Mouse (Mus musculus): Measurements from ENCODE around the gene Sfxn2. TPM values are rescaled to one million over a fixed set of nuclear protein-coding genes. Genes with fewer than 3 reads are reported as not detected.

Gene Sfxn2
- polyA plus RNA-seq, 1 experiment, result 6.0 TPM

DNA sequence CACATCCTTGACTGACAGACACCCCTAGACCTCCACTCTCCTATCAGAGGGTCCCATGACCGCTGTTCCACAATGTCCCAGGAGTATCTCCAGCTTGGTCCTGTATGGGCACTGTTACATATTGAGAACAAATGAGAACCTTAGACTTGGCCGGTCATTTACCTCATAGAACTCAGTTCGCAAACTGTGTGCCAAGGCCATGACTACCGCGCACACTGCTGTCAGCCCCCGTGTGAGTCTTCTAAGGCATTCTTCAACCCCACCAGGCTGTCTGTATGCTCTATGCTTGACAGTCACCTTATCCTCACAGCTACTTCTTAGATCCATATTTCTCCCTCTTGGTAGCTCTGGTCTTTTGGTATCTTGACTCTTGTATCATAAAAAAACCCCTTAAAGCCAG lies 46.4 kb downstream of the Sfxn2 start:
- Histone ChIP-seq H3K4me3 (ENCODE audit: low read depth, low read length) (no peak overlapping the region), H3K27ac (ENCODE audit: insufficient read depth, low read length) (no peak overlapping the region), H3K9me3 (replicated peaks; ENCODE audit: control insufficient read depth, insufficient read depth, low read length, poor library complexity, severe bottlenecking) (no peaks in the 10 kb centered on the region), H3K9ac (ENCODE audit: low read depth, poor library complexity, severe bottlenecking) (no peak overlapping the region), H3K36me3 (ENCODE audit: control insufficient read depth, insufficient read depth, low read length, poor library complexity, severe bottlenecking) (no peaks in the 10 kb centered on the region), H3K4me1 (ENCODE audit: control insufficient read depth, insufficient read depth, low read length) (peaks cover 15% of the 10 kb centered on the region), H3K27me3 (ENCODE audit: control insufficient read depth, insufficient read depth, low read length, poor library complexity, severe bottlenecking) (no peaks in the 10 kb centered on the region)
- no peak for TF ChIP-seq CTCF (IDR thresholded peaks at IDR 0.05; ENCODE audit: low read depth, low read length)
- no peak for TF ChIP-seq EP300 (IDR thresholded peaks at IDR 0.05; ENCODE audit: insufficient read depth, low read depth, low read length)
- TF ChIP-seq POLR2A (IDR thresholded peaks at IDR 0.05; ENCODE audit: insufficient read depth, low read length), result no peak

DNA sequence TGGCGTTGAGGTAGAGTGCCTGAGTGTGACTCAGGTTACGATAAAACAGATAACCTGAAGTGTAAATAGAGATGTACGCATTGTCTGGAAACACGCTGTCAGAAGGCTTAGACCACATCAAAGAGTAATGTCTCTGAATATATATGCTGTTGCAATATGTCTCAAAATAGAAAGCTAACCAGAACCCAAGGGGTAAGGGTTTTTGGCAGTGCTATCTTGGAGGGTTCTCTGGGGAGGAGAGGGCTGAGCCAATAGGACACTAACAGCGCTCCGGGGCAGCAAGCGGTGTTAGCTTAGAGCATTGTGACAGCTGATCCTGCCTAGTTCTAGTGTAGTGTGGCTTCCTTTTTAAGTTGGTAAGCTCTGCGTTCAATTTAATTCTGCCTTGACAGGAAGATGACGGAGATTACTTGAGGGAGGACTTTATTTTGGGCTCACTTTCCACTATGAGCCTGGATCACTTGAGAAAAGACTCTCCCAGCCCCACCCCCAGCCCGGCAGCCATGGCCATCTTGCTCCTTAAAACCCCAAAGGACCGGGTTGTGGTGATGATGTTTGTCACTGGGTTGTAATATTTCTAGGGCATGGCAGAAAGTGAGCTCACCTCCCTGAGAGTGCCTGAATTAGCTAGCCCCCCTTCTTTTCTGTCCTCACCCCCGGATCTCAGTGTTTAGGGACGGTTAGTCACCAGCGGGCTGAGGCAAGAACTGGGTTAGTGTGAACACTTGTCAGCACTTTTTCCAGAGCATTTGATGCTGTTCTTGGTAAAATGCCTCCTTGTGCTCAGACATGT lies 47.0 kb downstream of the Sfxn2 start:
- no peak overlapping the region for H3K27ac ChIP-seq (ENCODE audit: insufficient read depth, low read length)
- H3K9ac ChIP-seq (ENCODE audit: low read depth, poor library complexity, severe bottlenecking), result no peak overlapping the region
- no peaks in the 10 kb centered on the region for H3K36me3 ChIP-seq (ENCODE audit: control insufficient read depth, insufficient read depth, low read length, poor library complexity, severe bottlenecking)
- peaks cover 15% of the 10 kb centered on the region for H3K4me1 ChIP-seq (ENCODE audit: control insufficient read depth, insufficient read depth, low read length)
- TF ChIP-seq POLR2A (IDR thresholded peaks at IDR 0.05; ENCODE audit: insufficient read depth, low read length), result no peak
- TF ChIP-seq CTCF (IDR thresholded peaks at IDR 0.05; ENCODE audit: low read depth, low read length), result no peak
- TF ChIP-seq EP300 (IDR thresholded peaks at IDR 0.05; ENCODE audit: insufficient read depth, low read depth, low read length), result no peak
- no peaks in the 10 kb centered on the region for H3K9me3 ChIP-seq (replicated peaks; ENCODE audit: control insufficient read depth, insufficient read depth, low read length, poor library complexity, severe bottlenecking)
- H3K4me3 ChIP-seq (ENCODE audit: low read depth, low read length), result no peak overlapping the region
- H3K27me3 ChIP-seq (ENCODE audit: control insufficient read depth, insufficient read depth, low read length, poor library complexity, severe bottlenecking), result no peaks in the 10 kb centered on the region

DNA sequence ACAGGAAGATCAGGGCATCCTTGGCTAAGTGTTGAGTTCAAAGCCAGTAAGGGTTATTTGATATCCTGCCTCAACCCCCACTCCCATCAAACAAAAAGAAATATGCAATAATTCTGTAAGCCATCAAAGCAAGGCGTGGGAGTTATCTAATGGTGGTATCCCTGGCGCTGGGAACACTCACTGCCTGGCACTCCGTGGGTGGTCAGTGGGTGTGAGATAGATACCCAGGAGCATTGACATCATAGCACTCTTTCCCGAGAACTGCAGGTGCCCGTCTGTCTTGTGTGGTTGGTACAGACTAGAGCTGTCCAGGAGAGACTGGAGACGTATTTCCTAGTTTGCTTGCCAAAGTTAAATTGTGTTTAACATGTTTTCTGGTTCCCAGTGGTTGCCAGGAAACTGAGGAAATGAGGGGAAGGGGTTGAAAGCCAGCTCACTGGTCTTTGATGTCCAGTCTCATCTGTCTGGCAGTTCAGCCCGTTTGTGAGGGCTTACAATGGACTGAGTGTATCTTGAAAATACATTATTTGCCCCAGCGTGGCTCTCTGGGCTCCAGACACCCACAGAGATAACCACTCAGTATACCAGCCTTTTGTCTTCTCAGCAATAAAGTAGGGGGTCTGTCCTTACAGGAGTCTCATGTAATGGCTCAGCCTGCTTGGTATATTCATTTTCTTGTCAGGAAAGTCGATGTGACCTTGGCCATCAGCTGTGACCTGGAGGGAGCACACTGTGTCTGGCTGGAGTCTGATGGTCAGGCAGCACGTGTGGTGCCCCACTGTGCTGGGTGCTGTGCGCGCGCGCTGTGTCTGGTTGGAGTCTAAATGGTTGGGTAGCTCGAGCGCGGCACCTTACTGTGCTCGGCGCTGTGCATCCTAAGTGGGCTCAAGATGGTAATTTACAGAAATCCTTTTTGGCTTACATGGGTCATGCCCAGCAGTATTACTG lies 48.3 kb downstream of the Sfxn2 start:
- H3K4me3 ChIP-seq (ENCODE audit: low read depth, low read length), result no peak overlapping the region
- H3K27ac ChIP-seq (ENCODE audit: insufficient read depth, low read length), result no peak overlapping the region
- H3K36me3 ChIP-seq (ENCODE audit: control insufficient read depth, insufficient read depth, low read length, poor library complexity, severe bottlenecking), result no peaks in the 10 kb centered on the region
- H3K27me3 ChIP-seq (ENCODE audit: control insufficient read depth, insufficient read depth, low read length, poor library complexity, severe bottlenecking), result no peaks in the 10 kb centered on the region
- peaks cover 11% of the 10 kb centered on the region for H3K4me1 ChIP-seq (ENCODE audit: control insufficient read depth, insufficient read depth, low read length)
- no peak for TF ChIP-seq EP300 (IDR thresholded peaks at IDR 0.05; ENCODE audit: insufficient read depth, low read depth, low read length)
- H3K9me3 ChIP-seq (replicated peaks; ENCODE audit: control insufficient read depth, insufficient read depth, low read length, poor library complexity, severe bottlenecking), result no peaks in the 10 kb centered on the region
- H3K9ac ChIP-seq (ENCODE audit: low read depth, poor library complexity, severe bottlenecking), result no peak overlapping the region

DNA sequence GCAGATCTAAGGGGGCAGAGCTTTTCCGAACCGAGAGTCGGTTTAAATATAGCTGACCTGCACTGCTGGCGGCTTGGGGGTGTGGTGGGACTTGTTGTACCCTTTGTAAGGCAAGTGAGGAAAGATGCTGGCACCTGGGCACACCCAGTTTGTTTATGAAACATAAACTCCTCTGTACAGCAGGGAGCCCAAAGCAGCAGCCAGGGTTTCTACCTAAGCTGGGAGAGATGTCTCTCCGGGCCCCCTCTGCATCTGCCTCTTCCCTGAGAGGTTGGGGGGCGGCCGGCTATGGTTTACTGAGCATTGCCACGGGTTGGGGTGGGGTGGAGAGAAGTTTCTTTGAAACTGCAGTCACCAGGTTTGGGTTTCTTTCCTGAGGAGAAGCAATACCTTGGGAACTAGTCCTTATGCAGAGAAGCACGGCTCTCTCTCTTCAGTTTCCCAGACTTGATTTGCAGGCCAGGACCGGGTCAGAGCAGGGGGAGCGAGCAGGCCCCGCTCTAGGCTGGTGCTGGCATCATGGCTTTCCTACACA lies 49.6 kb downstream of the Sfxn2 start:
- Histone ChIP-seq H3K9me3 (replicated peaks; ENCODE audit: control insufficient read depth, insufficient read depth, low read length, poor library complexity, severe bottlenecking) (no peaks in the 10 kb centered on the region), H3K27me3 (ENCODE audit: control insufficient read depth, insufficient read depth, low read length, poor library complexity, severe bottlenecking) (no peaks in the 10 kb centered on the region), H3K9ac (ENCODE audit: low read depth, poor library complexity, severe bottlenecking) (0 out of 2 replicates have a peak overlapping the region, but pooled peaks have one; percentile 19), H3K4me1 (ENCODE audit: control insufficient read depth, insufficient read depth, low read length) (peaks cover 7% of the 10 kb centered on the region), H3K36me3 (ENCODE audit: control insufficient read depth, insufficient read depth, low read length, poor library complexity, severe bottlenecking) (no peaks in the 10 kb centered on the region), H3K27ac (ENCODE audit: insufficient read depth, low read length) (no peak overlapping the region), H3K4me3 (ENCODE audit: low read depth, low read length) (no peak overlapping the region)
- TF ChIP-seq POLR2A (IDR thresholded peaks at IDR 0.05; ENCODE audit: insufficient read depth, low read length), result no peak
- no peak for TF ChIP-seq CTCF (IDR thresholded peaks at IDR 0.05; ENCODE audit: low read depth, low read length)
- TF ChIP-seq EP300 (IDR thresholded peaks at IDR 0.05; ENCODE audit: insufficient read depth, low read depth, low read length), result no peak

DNA sequence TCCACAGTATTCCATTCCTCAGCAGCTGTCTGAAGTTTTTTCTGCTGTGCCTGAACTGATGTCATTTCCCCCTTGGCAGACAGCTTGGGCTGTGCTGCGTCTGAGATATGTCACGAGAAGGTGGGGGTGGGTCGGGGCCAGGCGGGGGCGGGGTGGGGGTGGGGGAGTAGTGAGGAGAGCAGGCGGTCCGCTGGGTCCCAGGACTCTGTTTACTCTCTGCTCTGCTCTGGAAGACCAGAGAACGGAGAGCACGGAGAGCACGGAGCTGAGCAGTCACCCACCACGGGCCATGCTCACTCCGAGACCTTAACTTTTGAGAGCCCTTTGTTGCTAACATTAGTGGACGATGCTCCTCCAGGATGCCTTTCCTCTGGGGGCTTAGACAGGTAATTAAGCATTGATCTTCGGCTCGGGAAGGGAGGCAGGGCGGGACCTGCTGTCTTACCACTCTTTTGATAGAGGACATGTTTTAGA lies 50.1 kb downstream of the Sfxn2 start:
- Histone ChIP-seq H3K36me3 (ENCODE audit: control insufficient read depth, insufficient read depth, low read length, poor library complexity, severe bottlenecking) (no peaks in the 10 kb centered on the region), H3K27ac (ENCODE audit: insufficient read depth, low read length) (no peak overlapping the region), H3K27me3 (ENCODE audit: control insufficient read depth, insufficient read depth, low read length, poor library complexity, severe bottlenecking) (no peaks in the 10 kb centered on the region), H3K9me3 (replicated peaks; ENCODE audit: control insufficient read depth, insufficient read depth, low read length, poor library complexity, severe bottlenecking) (no peaks in the 10 kb centered on the region), H3K4me1 (ENCODE audit: control insufficient read depth, insufficient read depth, low read length) (peaks cover 7% of the 10 kb centered on the region), H3K4me3 (ENCODE audit: low read depth, low read length) (peak overlapping the region; percentile 33), H3K9ac (ENCODE audit: low read depth, poor library complexity, severe bottlenecking) (0 out of 2 replicates have a peak overlapping the region, but pooled peaks have one; percentile 19)
- TF ChIP-seq EP300 (IDR thresholded peaks at IDR 0.05; ENCODE audit: insufficient read depth, low read depth, low read length) (no peak), POLR2A (IDR thresholded peaks at IDR 0.05; ENCODE audit: insufficient read depth, low read length) (no peak), CTCF (IDR thresholded peaks at IDR 0.05; ENCODE audit: low read depth, low read length) (no peak)

Data from ES-Bruce4 (cell line).